Mouse (Mus musculus) urinary bladder, postnatal 0 days (tissue): ENCODE data around the gene Stk11. TPM values are rescaled to one million over a fixed set of nuclear protein-coding genes. Genes with fewer than 3 reads are reported as not detected.

ENCODE experiments used
- polyA plus RNA-seq: library from polyadenylated mRNA; unstranded; fragments of >200 nt; fragmentation: Nextera tagmentation; extraction: Ambion mirVana; gene quantifications from 2 replicates; pipeline ENCODE4 v1.2.1, GENCODE M21; 2015

Gene Stk11
- polyA plus RNA-seq, result 11.9 and 12.4 TPM in 2 replicates

DNA sequence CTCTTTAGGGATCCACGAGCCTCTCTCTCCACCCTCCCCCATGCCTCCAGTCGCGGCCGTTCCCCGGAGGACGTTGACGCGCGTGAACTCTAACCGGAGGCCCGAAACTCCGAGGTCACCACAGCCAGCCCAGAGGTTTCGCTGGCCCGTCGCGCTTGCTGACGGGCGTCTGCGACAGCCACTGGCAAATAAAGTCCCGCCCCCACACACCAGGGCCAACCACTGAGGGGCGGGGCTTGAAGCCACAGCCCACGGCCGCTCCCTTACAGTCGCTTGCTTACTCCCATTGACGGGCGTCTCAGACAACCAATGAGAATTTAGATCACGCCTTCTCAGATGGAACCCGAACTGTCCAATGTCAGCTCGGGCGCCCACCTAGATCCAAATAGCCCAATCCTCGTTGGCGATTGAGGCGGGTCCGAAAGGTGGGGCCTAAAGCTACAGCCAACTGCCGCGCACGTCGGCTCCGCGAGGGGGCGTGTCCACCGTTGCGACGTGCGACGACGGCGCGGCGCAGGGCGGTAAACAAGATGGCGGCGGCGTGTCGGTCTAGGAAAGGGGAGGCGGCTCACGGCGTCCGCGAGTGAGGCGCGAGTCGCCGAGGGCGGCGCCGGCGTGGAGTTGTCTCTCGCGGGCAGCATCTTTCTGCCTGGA, at the start of gene Stk11:
Stk11 (plus strand) TSS at position 514 of the 654 bp plus-strand sequence.

DNA sequence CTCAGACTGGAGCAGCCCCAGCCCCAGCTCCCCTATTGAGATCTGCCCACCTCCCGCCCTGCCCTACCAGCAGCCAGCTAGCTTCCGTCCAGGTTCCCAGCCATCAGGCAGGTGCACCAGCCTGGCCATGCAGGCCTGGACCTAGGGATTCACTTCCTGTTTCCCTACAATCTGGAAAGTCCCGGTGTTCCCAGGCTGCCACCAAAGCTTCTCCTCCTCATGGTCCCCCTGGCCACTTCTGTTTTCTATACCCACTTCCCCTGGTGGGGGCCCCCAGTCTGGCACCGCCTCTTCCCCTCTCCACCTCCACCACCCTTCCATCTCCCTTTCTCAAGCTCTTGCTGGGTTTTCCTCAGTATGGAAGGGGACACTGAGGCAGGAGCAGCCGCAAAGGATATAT, 10.1 kb upstream of the Stk11 start, which contains the start of gene Sbno2:
Sbno2 (minus strand) TSS at position 112 of the 400 bp plus-strand sequence.

DNA sequence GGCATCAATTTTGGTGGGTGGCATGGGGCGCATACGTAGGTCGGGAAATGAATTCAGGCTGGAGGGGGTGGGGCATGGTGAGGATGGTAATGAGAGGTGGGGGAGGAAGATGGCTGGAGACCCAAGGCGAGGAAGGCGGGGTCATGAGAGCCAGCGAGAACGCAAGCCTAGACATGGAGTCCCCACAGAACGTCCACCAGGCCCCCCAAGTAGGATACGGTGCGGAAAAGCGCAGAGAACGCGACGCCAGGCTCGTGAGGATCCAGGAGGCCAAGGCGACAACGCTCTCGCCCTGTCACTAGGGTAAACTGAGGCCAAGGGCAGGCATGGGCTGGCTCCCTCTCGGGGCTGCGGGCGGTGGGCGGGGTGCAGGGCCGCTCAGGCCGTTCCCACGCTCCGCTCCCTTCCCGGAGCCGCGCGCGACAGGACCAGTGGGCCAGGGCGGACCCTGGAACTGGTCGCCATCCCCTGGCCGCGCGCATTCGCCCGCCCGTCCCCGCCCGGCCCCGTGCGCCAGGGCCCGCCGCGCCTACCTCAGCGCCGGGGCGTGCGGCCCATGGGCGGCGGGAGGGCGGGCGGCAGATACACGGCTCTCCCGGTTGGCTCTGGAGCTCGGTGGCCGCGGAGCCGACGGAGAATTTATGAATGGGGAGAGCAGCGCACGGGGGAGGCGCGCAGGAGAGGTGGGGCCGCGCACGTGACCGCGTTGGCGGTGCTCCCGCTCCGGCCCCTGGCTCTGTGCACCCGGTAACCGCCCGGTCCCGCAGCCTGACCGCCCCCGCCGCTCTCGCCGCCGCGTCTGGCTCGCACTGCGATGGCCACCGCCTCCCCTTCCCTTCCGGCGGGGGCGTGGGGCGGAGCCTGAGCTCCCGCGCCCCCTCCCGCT, 23.2 kb downstream of the Stk11 start, which contains the start of gene Atp5d:
Atp5d (plus strand) TSS at position 80 of the 886 bp plus-strand sequence.

DNA sequence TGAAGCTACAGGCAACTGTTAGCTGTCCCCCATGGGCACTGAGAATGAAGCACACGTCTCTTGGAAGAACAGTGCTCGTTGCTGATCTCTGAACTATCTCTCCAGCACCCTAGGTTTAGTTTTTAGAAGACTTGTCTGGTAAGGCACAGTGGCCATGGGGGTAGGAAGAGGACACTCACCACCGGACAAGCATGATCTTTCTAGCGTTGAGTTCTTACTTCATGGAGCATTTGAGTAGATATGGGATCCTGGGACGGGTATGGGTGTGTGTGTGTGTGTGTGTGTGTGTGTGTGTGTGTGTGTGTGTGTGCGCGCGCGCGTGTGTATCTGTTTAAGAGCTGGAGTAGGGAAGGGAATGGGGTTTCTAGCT, 25.0 kb downstream of the Stk11 start, which contains the start of gene Cbarp:
Cbarp (minus strand) TSS at position 170 of the 370 bp plus-strand sequence.

DNA sequence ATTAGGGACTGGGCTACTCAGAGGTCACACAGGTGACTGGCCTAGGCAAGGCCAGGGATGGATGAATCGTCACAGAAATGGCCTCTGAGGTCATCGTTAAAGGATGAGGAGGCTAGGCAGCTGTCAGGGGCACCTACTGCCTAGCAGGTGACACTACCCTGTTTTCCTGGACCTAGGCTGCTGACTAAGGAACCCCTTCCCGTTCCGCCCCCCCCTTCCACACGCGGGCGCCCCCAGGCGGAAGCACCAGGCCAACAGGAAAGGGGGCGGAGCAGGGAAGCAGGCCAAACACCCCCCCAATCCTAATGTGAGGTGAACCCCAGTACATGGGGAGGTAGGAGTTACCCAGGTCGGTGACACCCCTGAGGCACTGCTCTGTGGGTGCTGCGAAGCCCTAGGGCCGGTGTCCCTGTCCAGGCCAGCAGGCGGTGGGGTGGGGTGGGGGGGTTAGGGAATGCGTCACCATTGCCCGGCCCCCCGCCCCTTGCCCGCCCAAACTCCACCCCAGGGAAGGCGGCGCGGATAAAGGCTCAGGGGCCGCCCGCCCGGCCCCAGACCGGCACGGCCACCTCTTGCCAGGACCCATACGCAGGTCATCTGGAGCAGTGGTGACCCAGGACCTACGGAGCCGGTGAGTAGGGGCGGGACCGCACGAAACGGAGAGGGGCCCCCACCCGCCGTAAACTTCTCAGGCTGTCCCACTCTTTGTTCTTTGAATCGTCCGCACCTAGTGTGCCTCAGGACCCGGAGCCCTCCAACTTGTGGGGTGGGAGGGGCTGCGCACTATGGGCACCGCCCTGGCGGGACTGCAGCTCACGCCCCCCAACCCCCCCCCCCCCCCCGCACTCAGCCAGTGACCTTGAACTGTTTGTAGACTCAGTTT, 32.4 kb downstream of the Stk11 start, which contains the start of gene Midn:
Midn (plus strand) TSS at position 554 of the 883 bp plus-strand sequence.

DNA sequence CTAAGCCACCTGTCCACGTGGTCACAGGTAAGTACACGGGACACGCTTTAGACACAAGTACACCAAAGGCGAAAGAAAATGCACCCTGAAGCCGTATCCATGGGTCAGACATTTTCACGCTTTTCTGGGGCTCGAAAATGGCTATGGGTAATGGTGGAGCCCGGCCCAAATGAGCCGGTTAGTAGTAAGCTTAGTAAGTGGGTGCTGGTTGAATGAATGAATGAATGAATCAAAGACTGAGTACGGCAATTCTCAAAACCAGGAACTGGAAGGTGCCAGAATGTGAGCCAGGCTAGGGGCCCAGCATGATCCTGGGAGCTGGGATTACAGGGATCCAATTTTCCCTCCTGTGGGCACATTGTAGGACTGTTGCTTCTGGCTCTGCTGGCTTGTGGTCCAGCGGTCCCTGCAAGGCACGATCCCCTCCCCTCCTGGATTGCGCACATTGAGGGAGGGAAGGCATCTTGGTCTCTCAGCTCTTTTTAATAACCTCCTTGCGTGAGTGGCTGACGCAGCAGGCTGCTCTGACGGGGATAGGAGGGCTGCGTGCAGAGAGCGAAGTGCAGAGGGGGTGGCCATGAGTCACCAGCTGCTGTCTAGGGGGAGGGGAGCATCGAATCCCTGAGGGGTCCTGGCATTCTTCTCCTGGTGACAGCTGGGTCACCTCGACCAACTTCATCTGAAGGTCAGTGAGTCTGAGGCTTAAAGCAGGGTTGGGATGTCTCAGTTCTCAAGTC, 50.0 kb downstream of the Stk11 start, which contains the start of gene Cirbp:
Cirbp (plus strand) TSS at position 594 of the 737 bp plus-strand sequence.

DNA sequence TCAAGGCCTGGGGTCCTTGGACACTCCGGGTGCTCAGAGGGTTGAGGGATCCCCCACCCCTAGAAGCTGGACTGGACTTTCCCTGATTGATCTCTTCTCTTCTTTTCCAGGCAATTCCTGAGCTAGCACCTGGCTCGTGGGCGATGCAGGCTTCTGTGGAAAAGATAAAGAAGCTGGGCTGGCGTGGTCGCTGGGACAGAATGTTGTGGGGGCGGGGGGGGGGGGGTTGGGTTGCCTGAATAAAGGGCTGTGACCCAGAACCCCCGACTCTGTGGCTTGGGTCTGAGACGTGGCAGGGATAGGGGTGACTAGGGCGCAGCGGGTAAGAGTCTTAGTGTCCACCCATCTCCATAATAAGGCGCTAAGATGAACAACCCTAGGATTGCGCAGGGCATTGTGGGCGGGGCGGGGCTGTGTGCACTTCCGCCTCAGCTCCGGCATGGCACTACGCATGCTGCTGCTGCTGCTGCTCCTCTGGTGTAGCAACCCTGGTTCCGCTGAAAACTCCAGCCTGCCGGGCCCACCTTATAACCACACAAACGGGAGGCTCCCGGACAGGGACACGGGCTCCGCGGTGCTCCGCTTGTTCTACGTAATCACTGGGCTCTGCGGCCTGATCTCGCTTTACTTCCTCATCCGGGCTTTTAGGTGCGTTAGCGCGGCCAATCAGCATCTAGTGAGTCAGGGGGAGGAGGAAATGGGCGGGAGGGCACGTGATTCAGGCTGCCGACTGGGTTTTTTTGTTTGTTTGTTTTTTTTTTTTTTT, 57.1 kb downstream of the Stk11 start, which contains the start of gene 1600002K03Rik:
1600002K03Rik (plus strand) TSS at position 418 of the 766 bp plus-strand sequence.

DNA sequence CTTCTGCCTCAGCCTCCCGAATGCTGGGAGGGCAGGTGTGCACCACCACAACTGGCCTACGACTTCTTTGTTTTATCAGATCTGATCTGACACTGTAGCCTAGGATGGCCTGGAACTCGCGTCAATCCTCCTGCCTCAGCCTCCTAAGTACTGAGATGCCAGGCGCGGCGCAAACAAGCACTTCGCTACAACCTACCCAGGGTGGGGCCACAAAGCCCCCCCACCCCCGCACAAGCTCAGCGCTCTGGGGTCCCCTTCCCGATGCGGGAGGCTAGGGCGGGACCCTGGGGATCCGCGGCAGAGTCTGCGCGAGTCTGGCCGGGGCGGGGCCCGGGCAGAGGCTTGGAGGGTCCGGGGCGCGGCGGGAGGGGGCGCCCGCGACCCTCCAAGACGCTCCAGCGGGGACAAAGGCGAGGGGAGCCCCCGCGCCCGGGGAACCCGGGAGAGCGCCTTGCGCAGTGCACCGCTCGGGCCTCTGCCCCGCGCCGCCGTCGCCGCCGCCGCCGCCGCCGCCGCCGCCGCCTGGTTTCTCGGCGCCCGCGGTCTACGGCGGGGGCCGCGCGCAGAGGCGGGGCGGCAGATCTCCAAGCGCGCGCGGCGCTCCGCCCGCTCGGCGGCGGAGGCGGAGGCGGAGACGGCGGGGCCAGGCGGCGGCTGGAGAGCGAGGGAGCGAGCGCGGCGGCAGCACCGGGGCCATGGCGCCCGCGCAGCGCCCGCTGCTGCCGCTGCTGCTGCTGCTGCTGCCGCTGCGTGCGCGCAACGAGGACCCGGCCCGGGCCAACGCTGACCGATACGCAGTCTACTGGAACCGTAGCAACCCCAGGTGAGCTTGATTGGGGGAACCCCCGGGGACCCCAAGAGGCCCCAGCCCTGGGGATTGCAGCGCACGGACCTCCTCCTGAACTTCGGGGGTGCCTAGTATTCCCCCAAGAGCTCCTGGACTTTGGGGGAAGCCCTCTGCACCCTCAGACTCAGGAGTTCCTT, 63.8 kb downstream of the Stk11 start, which contains the start of gene Efna2:
Efna2 (plus strand) TSS at position 415 of the 984 bp plus-strand sequence.

Other genes with a start within 250 kb of the Stk11 start
- 2.3 and 8.8 TPM in 2 replicates for gene Prtn3, start 241.3 kb upstream of the Stk11 start, polyA plus RNA-seq
- 2.2 TPM in 2 replicates for gene Plppr3, start 241.2 kb upstream of the Stk11 start, polyA plus RNA-seq
- 0.13 and 0.16 TPM in 2 replicates for gene Elane, start 229.6 kb upstream of the Stk11 start, polyA plus RNA-seq
- gene Cfd, start 224.9 kb upstream of the Stk11 start, polyA plus RNA-seq, result 0.18 TPM in 1 of 2 replicates, not detected in the other
- 33.5 and 34.4 TPM in 2 replicates for gene Med16, start 206.9 kb upstream of the Stk11 start, polyA plus RNA-seq
- not detected in 2 replicates for gene Gm26602, start 204.9 kb upstream of the Stk11 start, polyA plus RNA-seq
- gene Kiss1r, start 198.8 kb upstream of the Stk11 start, polyA plus RNA-seq, result 1.2 and 1.3 TPM in 2 replicates
- 125 and 126 TPM in 2 replicates for gene R3hdm4, start 194.6 kb upstream of the Stk11 start, polyA plus RNA-seq
- 4.0 TPM in 2 replicates for gene Arid3a, start 188.8 kb upstream of the Stk11 start, polyA plus RNA-seq
- gene Wdr18, start 155.7 kb upstream of the Stk11 start, polyA plus RNA-seq, result 52.5 and 55.6 TPM in 2 replicates
- gene Grin3b, start 145.1 kb upstream of the Stk11 start, polyA plus RNA-seq, result 0.07 and 0.13 TPM in 2 replicates
- 15.3 and 18.7 TPM in 2 replicates for gene Tmem259, start 131.5 kb upstream of the Stk11 start, polyA plus RNA-seq
- gene Cnn2, start 127.2 kb upstream of the Stk11 start, polyA plus RNA-seq, result 662 and 733 TPM in 2 replicates
- 2.9 and 3.0 TPM in 2 replicates for gene Abca7, start 119.3 kb upstream of the Stk11 start, polyA plus RNA-seq
- gene Arhgap45, start 99.2 kb upstream of the Stk11 start, polyA plus RNA-seq, result 5.5 and 10.3 TPM in 2 replicates
- 94.2 and 108 TPM in 2 replicates for gene Polr2e, start 76.0 kb upstream of the Stk11 start, polyA plus RNA-seq
- 724 and 745 TPM in 2 replicates for gene Gpx4, start 68.6 kb upstream of the Stk11 start, polyA plus RNA-seq
- 14.6 and 18.7 TPM in 2 replicates for gene Sbno2, start 10.2 kb upstream of the Stk11 start, polyA plus RNA-seq
- 604 and 621 TPM in 2 replicates for gene Atp5d, start 22.8 kb downstream of the Stk11 start, polyA plus RNA-seq
- 2.1 and 2.4 TPM in 2 replicates for gene Cbarp, start 25.0 kb downstream of the Stk11 start, polyA plus RNA-seq
- 7.5 and 7.6 TPM in 2 replicates for gene Midn, start 32.5 kb downstream of the Stk11 start, polyA plus RNA-seq
- 215 and 228 TPM in 2 replicates for gene Cirbp, start 50.2 kb downstream of the Stk11 start, polyA plus RNA-seq
- gene 1600002K03Rik, start 57.1 kb downstream of the Stk11 start, polyA plus RNA-seq, result 8.1 and 10.7 TPM in 2 replicates
- gene Efna2, start 63.7 kb downstream of the Stk11 start, polyA plus RNA-seq, result 5.6 and 6.3 TPM in 2 replicates
- gene Mum1, start 110.6 kb downstream of the Stk11 start, polyA plus RNA-seq, result 19.8 and 28.1 TPM in 2 replicates
- gene Ndufs7, start 133.3 kb downstream of the Stk11 start, polyA plus RNA-seq, result 297 and 358 TPM in 2 replicates
- 21.6 and 22.3 TPM in 2 replicates for gene Gamt, start 145.2 kb downstream of the Stk11 start, polyA plus RNA-seq
- 25.8 and 28.0 TPM in 2 replicates for gene Dazap1, start 145.7 kb downstream of the Stk11 start, polyA plus RNA-seq
- 647 and 717 TPM in 2 replicates for gene Rps15, start 176.7 kb downstream of the Stk11 start, polyA plus RNA-seq
- 0.36 and 0.45 TPM in 2 replicates for gene Apc2, start 180.2 kb downstream of the Stk11 start, polyA plus RNA-seq
- 39.5 and 42.5 TPM in 2 replicates for gene 2310011J03Rik, start 204.7 kb downstream of the Stk11 start, polyA plus RNA-seq
- 1.3 and 2.2 TPM in 2 replicates for gene Pcsk4, start 213.7 kb downstream of the Stk11 start, polyA plus RNA-seq
- 17.3 and 20.4 TPM in 2 replicates for gene Reep6, start 214.2 kb downstream of the Stk11 start, polyA plus RNA-seq
- gene Adamtsl5, start 232.6 kb downstream of the Stk11 start, polyA plus RNA-seq, result 21.4 and 22.9 TPM in 2 replicates
- not detected in 2 replicates for gene Plk5, start 240.7 kb downstream of the Stk11 start, polyA plus RNA-seq